Mouse (Mus musculus) heart, embryonic 16.5 days (tissue): ENCODE measurements around the gene Acp2. TPM values are rescaled to one million over a fixed set of nuclear protein-coding genes. Genes with fewer than 3 reads are reported as not detected.

Source experiments
- ATAC-seq: fragments of 200-750 bp; cut with Nextera tagmentation; replicated peaks from 2 replicates; pipeline ENCODE4 v1.8.0; 2017; ENCODE audit warnings: moderate number of reproducible peaks; ENCODE audit not compliant: insufficient read depth, low FRiP score; ENCODE audit errors: extremely low read depth
- H3K27ac ChIP-seq: fragments of 300-500 bp; sonication (generic); 2 replicates; pipeline ENCODE4 v1.5.1; 2014; ENCODE audit warnings: mild to moderate bottlenecking, low read length, control low read depth, moderate library complexity
- H3K27me3 ChIP-seq: fragments of 300-500 bp; sonication (generic); 2 replicates; pipeline ENCODE4 v1.6.1; 2014; ENCODE audit warnings: low read length, mixed read lengths; ENCODE audit not compliant: control insufficient read depth, insufficient read depth
- H3K36me3 ChIP-seq: fragments of 300-500 bp; sonication (generic); 2 replicates; pipeline ENCODE4 v1.6.1; 2014; ENCODE audit not compliant: control insufficient read depth, insufficient read depth
- H3K4me1 ChIP-seq: fragments of 300-500 bp; sonication (generic); 2 replicates; pipeline ENCODE4 v1.6.1; 2014; ENCODE audit warnings: low read length, mixed read lengths; ENCODE audit not compliant: control insufficient read depth, insufficient read depth
- H3K4me2 ChIP-seq: fragments of 300-500 bp; sonication (generic); 2 replicates; pipeline ENCODE4 v1.6.1; 2014; ENCODE audit warnings: low read depth, mild to moderate bottlenecking, control low read depth, low read length
- H3K4me3 ChIP-seq: fragments of 300-500 bp; sonication (generic); 2 replicates; pipeline ENCODE4 v1.5.1; 2014; ENCODE audit warnings: mild to moderate bottlenecking, control low read depth, low read length
- H3K9ac ChIP-seq: fragments of 300-500 bp; sonication (generic); 2 replicates; pipeline ENCODE4 v1.6.1; 2014; ENCODE audit warnings: low read length, control low read depth
- H3K9me3 ChIP-seq: fragments of 300-500 bp; sonication (generic); replicated peaks from 2 replicates; pipeline ENCODE4 v1.6.1; 2016; ENCODE audit warnings: low read length; ENCODE audit not compliant: control insufficient read depth
- WGBS: fragments of 180-500 bp; shearing (Covaris S2); extraction: QIAGEN DNeasy Blood & Tissue Kit; methylation state at CpG from one replicate; pipeline ENCODE4 v1.1.7; 2014; 5-methylcytosine and 5-hydroxymethylcytosine counted together
- polyA plus RNA-seq: library from polyadenylated mRNA; unstranded; fragments of >200 nt; fragmentation: Nextera tagmentation; extraction: Ambion mirVana; gene quantifications from 2 replicates; pipeline ENCODE4 v1.2.1, GENCODE M21; 2015

Gene Acp2
- polyA plus RNA-seq, 1 experiment from 2014 or later = 15.0 TPM

GRCm38 (mm10) chr2:91243416-91243815, 40.7 kb downstream of the Acp2 start:
- Histone ChIP-seq H3K27ac (no peak overlapping the region), H3K27me3 (no peaks in the 10 kb centered on the region), H3K4me1 (no peaks in the 10 kb centered on the region), H3K9ac (no peak overlapping the region), H3K4me3 (no peak overlapping the region), H3K36me3 (no peaks in the 10 kb centered on the region), H3K9me3 (no peaks in the 10 kb centered on the region), H3K4me2 (no peak overlapping the region)
- ATAC-seq = no peak
- WGBS = 60% methylated on average over 3 of the region's 3 CpGs

DNA sequence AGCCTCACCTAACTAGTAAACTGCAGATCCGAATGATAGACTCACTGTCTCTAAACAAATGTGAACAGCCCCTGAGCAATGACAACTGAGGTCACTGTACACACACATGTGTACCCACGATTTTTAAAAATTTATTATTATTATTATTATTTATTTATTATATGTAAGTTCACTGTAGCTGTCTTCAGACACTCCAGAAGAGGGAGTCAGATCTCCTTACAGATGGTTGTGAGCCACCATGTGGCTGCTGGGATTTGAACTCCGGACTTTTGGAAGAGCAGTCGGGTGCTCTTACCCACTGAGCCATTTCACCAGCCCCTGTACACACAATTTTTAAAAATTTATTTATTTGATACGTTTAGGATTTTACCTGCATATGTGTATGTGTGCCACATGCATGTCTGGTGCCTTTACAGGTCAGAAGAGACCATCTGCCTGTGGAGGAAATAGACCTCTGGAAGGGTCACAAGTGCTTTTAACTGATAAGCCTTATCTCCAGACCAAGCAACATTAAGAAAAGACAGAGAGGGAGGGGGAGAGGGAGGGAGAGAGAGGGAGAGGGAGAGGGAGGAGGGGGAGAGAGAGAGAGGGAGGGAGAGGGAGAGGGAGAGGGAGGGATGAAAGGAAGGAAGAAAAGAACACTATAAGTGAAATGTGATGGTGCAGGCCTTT, 42.0 kb downstream of the Acp2 start:
- Histone ChIP-seq H3K4me2 (no peak overlapping the region), H3K9me3 (no peaks in the 10 kb centered on the region), H3K9ac (no peak overlapping the region), H3K4me1 (no peaks in the 10 kb centered on the region), H3K27ac (no peak overlapping the region), H3K4me3 (no peak overlapping the region), H3K27me3 (no peaks in the 10 kb centered on the region), H3K36me3 (no peaks in the 10 kb centered on the region)
- ATAC-seq = no peak
- 71% methylated on average over 5 of the region's 5 CpGs for WGBS

DNA sequence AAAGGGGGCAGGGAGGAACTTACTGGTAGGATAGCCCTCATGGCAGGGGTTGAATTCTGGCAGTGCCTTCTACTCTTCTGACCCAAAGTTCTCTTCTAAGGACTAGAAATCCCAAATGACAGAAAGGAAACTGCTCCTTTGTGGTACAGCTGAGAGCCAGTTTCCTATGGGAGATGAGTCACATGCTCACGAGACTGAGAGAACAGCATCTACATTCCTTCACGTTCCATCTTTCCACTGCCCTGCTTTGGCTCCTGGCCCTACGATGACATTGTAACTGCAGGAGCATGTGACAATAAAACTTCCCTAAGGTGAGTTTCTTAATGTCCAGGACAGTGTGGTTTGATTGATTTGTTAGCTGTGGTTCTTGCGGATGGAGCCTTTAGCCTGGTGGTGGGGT, 45.7 kb downstream of the Acp2 start:
- Histone ChIP-seq H3K36me3 (no peaks in the 10 kb centered on the region), H3K27ac (no peak overlapping the region), H3K9me3 (no peaks in the 10 kb centered on the region), H3K4me1 (0 out of 2 replicates have a peak, but pooled peaks cover 3% of the 10 kb centered on the region), H3K4me3 (no peak overlapping the region), H3K27me3 (no peaks in the 10 kb centered on the region; the same call in 1 of the 2 replicates), H3K4me2 (no peak overlapping the region), H3K9ac (no peak overlapping the region)
- WGBS = 71% methylated on average over 4 of the region's 4 CpGs
- ATAC-seq = no peak

GRCm38 (mm10) chr2:91252001-91252400, 49.3 kb downstream of the Acp2 start:
- Histone ChIP-seq H3K9ac (no peak overlapping the region), H3K4me1 (peaks cover 10% of the 10 kb centered on the region; the same call in 1 of the 2 replicates), H3K4me3 (no peak overlapping the region), H3K27ac (peak overlapping the region; percentile 46), H3K9me3 (no peaks in the 10 kb centered on the region), H3K27me3 (peaks cover 5% of the 10 kb centered on the region; the same call in 1 of the 2 replicates), H3K4me2 (no peak overlapping the region), H3K36me3 (no peaks in the 10 kb centered on the region)
- 44% methylated on average over 4 of the region's 4 CpGs for WGBS
- no peak for ATAC-seq

DNA sequence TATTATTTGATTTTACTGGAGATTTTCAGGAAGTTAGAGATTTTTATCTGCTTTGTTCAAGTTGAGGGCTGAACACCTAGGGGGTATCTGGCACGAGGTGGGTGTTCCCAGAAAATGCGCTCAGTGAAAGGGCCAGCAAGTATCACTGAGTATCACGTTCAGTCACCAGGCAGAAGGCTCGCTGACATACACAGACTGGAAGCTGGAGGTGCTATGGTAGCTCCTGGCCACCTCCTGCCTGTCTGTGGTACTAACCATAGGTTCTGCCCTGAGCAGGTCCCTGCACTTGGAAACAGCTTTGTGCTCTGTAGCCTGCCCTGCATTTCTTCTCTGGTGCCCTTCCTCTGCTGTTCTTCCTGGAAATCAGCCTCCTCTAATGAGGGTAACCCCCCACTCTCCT, 49.8 kb downstream of the Acp2 start:
- H3K27me3 ChIP-seq = peaks cover 5% of the 10 kb centered on the region; the same call in 1 of the 2 replicates
- no peak for ATAC-seq
- no peak overlapping the region for H3K4me3 ChIP-seq
- no peak overlapping the region for H3K9ac ChIP-seq
- no peaks in the 10 kb centered on the region for H3K36me3 ChIP-seq
- WGBS = 46% methylated on average over 4 of the region's 4 CpGs
- no peaks in the 10 kb centered on the region for H3K9me3 ChIP-seq
- H3K4me2 ChIP-seq = no peak overlapping the region
- peaks cover 12% of the 10 kb centered on the region; the same call in 1 of the 2 replicates for H3K4me1 ChIP-seq
- H3K27ac ChIP-seq = peak overlapping the region; percentile 46

GRCm38 (mm10) chr2:91254725-91255380, 52.2 kb downstream of the Acp2 start:
- Histone ChIP-seq H3K4me2 (peak overlapping the region; percentile 71), H3K27ac (no peak overlapping the region), H3K4me3 (no peak overlapping the region; the same call in 1 of the 2 replicates), H3K27me3 (peaks cover 5% of the 10 kb centered on the region; the same call in 1 of the 2 replicates), H3K9me3 (no peaks in the 10 kb centered on the region), H3K4me1 (peaks cover 29% of the 10 kb centered on the region), H3K9ac (no peak overlapping the region; the same call in 1 of the 2 replicates), H3K36me3 (no peaks in the 10 kb centered on the region)
- no peak for ATAC-seq
- WGBS = 55% methylated on average over 8 of the region's 8 CpGs

- Histone ChIP-seq H3K4me2 (peak within 1 kb of the TSS; percentile 71), H3K4me1 (peaks cover 31% of the 10 kb centered on the region), H3K9ac (peak within 1 kb of the TSS; percentile 84), H3K27ac (peak within 1 kb of the TSS; percentile 84), H3K9me3 (no peaks in the 10 kb centered on the region), H3K36me3 (no peaks in the 10 kb centered on the region), H3K4me3 (peak within 1 kb of the TSS; percentile 74), H3K27me3 (peaks cover 5% of the 10 kb centered on the region; the same call in 1 of the 2 replicates)
- WGBS = 1% methylated on average over 27 of the region's 27 CpGs
- peak; percentile 30; the same call in 1 of the 2 replicates for ATAC-seq
These were observed 53.0 kb downstream of the Acp2 start, which contains the start of gene Pacsin3 for GRCm38 (mm10) chr2:91255661-91256150. Gene Pacsin3 (plus strand): TSS chr2:91255954.

DNA sequence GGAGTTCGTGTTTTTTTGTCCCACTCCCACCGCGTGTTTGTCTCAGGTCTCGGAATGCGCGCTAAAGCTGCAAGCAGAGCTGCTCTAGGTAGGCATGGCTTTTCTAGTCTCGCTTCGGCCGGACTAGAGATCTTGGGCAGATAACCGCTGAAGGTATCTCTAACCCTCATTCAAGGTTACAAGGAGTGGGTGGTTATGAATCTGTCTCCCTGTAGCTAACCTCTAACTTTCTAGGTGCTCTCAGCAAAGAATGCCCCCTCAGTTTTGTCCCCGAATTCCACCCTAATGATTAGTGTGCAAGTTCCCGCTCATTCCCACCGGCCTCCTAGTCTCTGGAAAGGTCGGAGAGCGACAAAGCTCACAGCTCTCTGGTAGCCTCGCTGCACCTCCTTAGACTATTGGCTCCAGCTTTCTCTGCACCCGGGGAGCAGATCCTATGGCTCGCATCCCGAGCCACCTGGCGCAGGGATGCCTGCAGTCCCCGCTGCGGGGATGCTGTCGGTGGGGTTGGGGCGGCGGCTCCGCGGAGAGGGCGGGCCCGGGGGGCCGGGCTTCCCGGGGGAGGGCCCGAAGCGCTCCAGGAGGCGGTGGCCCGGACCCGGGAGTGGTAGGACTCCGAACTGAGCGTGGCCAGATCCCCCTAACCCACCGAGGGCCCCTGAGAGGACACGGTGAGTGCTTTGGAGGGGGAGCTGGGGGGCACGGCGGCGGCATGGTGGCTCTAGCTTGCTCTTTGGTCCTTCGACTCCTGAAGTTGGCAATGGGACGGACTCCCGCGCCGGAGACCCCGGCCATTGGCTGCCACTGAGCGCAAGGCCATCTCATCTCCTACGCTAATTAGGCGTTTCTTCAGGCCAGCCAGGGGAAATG, 53.8 kb downstream of the Acp2 start:
- under 1% methylated on average over 52 of the region's 52 CpGs for WGBS
- H3K9me3 ChIP-seq = no peaks in the 10 kb centered on the region
- H3K4me2 ChIP-seq = peak overlapping the region; percentile 71
- H3K27me3 ChIP-seq = peaks cover 5% of the 10 kb centered on the region; the same call in 1 of the 2 replicates
- ATAC-seq = peak; percentile 73
- H3K4me3 ChIP-seq = peak overlapping the region; percentile 74
- peak overlapping the region; percentile 84 for H3K9ac ChIP-seq
- H3K27ac ChIP-seq = peak overlapping the region; percentile 84
- peaks cover 31% of the 10 kb centered on the region for H3K4me1 ChIP-seq
- H3K36me3 ChIP-seq = peaks cover 2% of the 10 kb centered on the region
